Comparison of ENCODE assay signal across 12 mouse cellular contexts in the genomic region with DNA sequence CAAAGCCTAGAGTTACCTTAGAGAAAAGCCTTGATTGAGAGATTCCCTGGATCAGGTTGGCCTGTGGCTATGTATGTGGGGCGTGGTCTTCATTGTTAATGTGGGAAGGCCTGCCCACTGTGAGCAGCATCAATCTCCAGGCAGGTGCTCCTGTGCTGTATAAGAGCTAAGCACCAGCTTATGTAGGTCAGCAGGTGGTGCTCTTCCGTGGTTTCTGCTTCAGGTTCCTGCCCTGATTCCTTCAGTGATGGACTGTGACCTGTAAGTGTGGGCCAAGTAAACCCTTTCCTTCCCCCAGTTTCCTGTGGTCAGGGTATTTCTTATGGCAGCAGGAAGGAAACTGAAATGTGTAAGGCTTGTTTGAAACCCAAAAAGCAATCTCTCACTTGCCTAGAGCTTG.
A peak's percentile ranks its signal among the peaks of the same experiment; 100 is the strongest.
DNase-seq lines count a peak whose midpoint lies in the region; ATAC-seq and TF ChIP-seq lines count a peak whose summit lies in the region.
"Had no signal": no experiment of that assay in that cellular context is flagged by ENCODE, and none has a peak within 500 bp of the region (broad histone marks: within the 10 kb centered on the region; RNA-seq: fewer than 3 reads in every experiment).

No protein-coding gene starts in this region.

- peak; percentile 16; the same call in 1 of the 2 replicates for TF ChIP-seq CTCF in gastrocnemius, adult 2 months (IDR thresholded peaks at IDR 0.05)
- TF ChIP-seq CTCF in midbrain, postnatal 0 days (IDR thresholded peaks at IDR 0.05) = peak; percentile 39
- peak; percentile 67 for TF ChIP-seq CTCF in intestine, postnatal 0 days (IDR thresholded peaks at IDR 0.05; ENCODE audit: low read depth)

- intact Hi-C loops in gastrocnemius, adult 2 months (cut with DNase I) = no loop called here

- H3K27ac ChIP-seq in gastrocnemius, adult 2 months = no peak overlapping the region
- no peak overlapping the region for H3K27ac ChIP-seq in midbrain, postnatal 0 days (ENCODE audit: low read depth, low read length)
- H3K27ac ChIP-seq in midbrain, embryonic 13.5 days = no peak overlapping the region
- no peak overlapping the region for H3K27ac ChIP-seq in intestine, postnatal 0 days (ENCODE audit: low read depth, low read length)
- no peak overlapping the region for H3K27ac ChIP-seq in forebrain, embryonic 10.5 days
- H3K27ac ChIP-seq: embryonic facial prominence, embryonic 15.5 days; midbrain, embryonic 12.5 days had no signal

- no peaks in the 10 kb centered on the region for H3K4me1 ChIP-seq in midbrain, postnatal 0 days (ENCODE audit: insufficient read depth, low read length)
- no peaks in the 10 kb centered on the region; the same call in 1 of the 2 replicates for H3K4me1 ChIP-seq in midbrain, embryonic 13.5 days (replicated peaks)
- H3K4me1 ChIP-seq in intestine, postnatal 0 days (replicated peaks; ENCODE audit: control insufficient read depth, insufficient read depth, low read length) = no peaks in the 10 kb centered on the region
- H3K4me1 ChIP-seq in forebrain, embryonic 10.5 days = peaks cover 6% of the 10 kb centered on the region; the same call in 1 of the 2 replicates
- H3K4me1 ChIP-seq: embryonic facial prominence, embryonic 15.5 days had no signal

- H3K9me3 ChIP-seq in midbrain, postnatal 0 days (ENCODE audit: low read length) = no peaks in the 10 kb centered on the region
- no peaks in the 10 kb centered on the region for H3K9me3 ChIP-seq in midbrain, embryonic 13.5 days
- no peaks in the 10 kb centered on the region for H3K9me3 ChIP-seq in intestine, postnatal 0 days (ENCODE audit: control insufficient read depth)
- H3K9me3 ChIP-seq in forebrain, embryonic 10.5 days = no peaks in the 10 kb centered on the region
- H3K9me3 ChIP-seq: embryonic facial prominence, embryonic 15.5 days; midbrain, embryonic 12.5 days had no signal

- H3K4me2 ChIP-seq in midbrain, postnatal 0 days (ENCODE audit: low read depth, low read length, poor library complexity, severe bottlenecking) = no peak overlapping the region
- H3K4me2 ChIP-seq in midbrain, embryonic 13.5 days (replicated peaks) = no peak overlapping the region
- H3K4me2 ChIP-seq in intestine, postnatal 0 days (replicated peaks; ENCODE audit: low read depth) = no peak overlapping the region
- H3K4me2 ChIP-seq: embryonic facial prominence, embryonic 15.5 days; midbrain, embryonic 12.5 days had no signal

- 54% methylated on average over 2 of the region's 2 CpGs for WGBS in midbrain, postnatal 0 days
- 50% methylated on average over 2 of the region's 2 CpGs for WGBS in midbrain, embryonic 13.5 days
- 43% methylated on average over 2 of the region's 2 CpGs for WGBS in intestine, postnatal 0 days
- 58% methylated on average over 2 of the region's 2 CpGs for WGBS in forebrain, embryonic 10.5 days

- H3K27me3 ChIP-seq in midbrain, postnatal 0 days (ENCODE audit: insufficient read depth, low read length) = no peaks in the 10 kb centered on the region
- no peaks in the 10 kb centered on the region for H3K27me3 ChIP-seq in midbrain, embryonic 13.5 days
- no peaks in the 10 kb centered on the region for H3K27me3 ChIP-seq in intestine, postnatal 0 days (replicated peaks; ENCODE audit: control insufficient read depth, insufficient read depth, low read length)
- H3K27me3 ChIP-seq in splenic B cell, adult 2 months (ENCODE audit: control insufficient read depth, insufficient read depth, low read length, poor library complexity, severe bottlenecking) = no peaks in the 10 kb centered on the region
- H3K27me3 ChIP-seq in forebrain, embryonic 10.5 days (ENCODE audit: poor library complexity, severe bottlenecking) = no peaks in the 10 kb centered on the region
- H3K27me3 ChIP-seq: embryonic facial prominence, embryonic 15.5 days; midbrain, embryonic 12.5 days had no signal

- no peak for ATAC-seq in midbrain, postnatal 0 days (ENCODE audit: low FRiP score)
- ATAC-seq in midbrain, embryonic 13.5 days = no peak
- ATAC-seq in intestine, postnatal 0 days = peak; percentile 49

- no peak overlapping the region for H3K9ac ChIP-seq in midbrain, postnatal 0 days (replicated peaks; ENCODE audit: low read length, poor library complexity, severe bottlenecking)
- H3K9ac ChIP-seq in midbrain, embryonic 13.5 days (replicated peaks) = no peak overlapping the region
- no peak overlapping the region for H3K9ac ChIP-seq in intestine, postnatal 0 days (ENCODE audit: low read depth, low read length)
- H3K9ac ChIP-seq: embryonic facial prominence, embryonic 15.5 days; midbrain, embryonic 12.5 days had no signal

- H3K36me3 ChIP-seq in midbrain, postnatal 0 days (ENCODE audit: insufficient read depth, low read length) = no peaks in the 10 kb centered on the region
- H3K36me3 ChIP-seq in midbrain, embryonic 13.5 days = no peaks in the 10 kb centered on the region
- H3K36me3 ChIP-seq in intestine, postnatal 0 days (ENCODE audit: control insufficient read depth, insufficient read depth) = no peaks in the 10 kb centered on the region
- H3K36me3 ChIP-seq in splenic B cell, adult 2 months (ENCODE audit: control insufficient read depth, insufficient read depth, low read length, poor library complexity, severe bottlenecking) = no peaks in the 10 kb centered on the region
- no peaks in the 10 kb centered on the region for H3K36me3 ChIP-seq in forebrain, embryonic 10.5 days (replicated peaks)
- H3K36me3 ChIP-seq: embryonic facial prominence, embryonic 15.5 days; midbrain, embryonic 12.5 days had no signal

- H3K4me3 ChIP-seq in gastrocnemius, adult 2 months = no peak overlapping the region
- no peak overlapping the region for H3K4me3 ChIP-seq in midbrain, postnatal 0 days (ENCODE audit: low read depth, low read length)
- no peak overlapping the region for H3K4me3 ChIP-seq in midbrain, embryonic 13.5 days (replicated peaks)
- H3K4me3 ChIP-seq in intestine, postnatal 0 days (ENCODE audit: low read depth, low read length) = no peak overlapping the region
- no peak overlapping the region for H3K4me3 ChIP-seq in forebrain, embryonic 10.5 days
- H3K4me3 ChIP-seq: embryonic facial prominence, embryonic 15.5 days; midbrain, embryonic 12.5 days had no signal

- DNase-seq in gastrocnemius, adult 2 months = no peak
- DNase-seq in gastrocnemius, postnatal 10 days = no peak
- DNase-seq in midbrain, postnatal 0 days (ENCODE audit: low spot score) = no peak
- DNase-seq in splenic B cell, adult 2 months (ENCODE audit: low read depth, low spot score) = peak; percentile 76
- no peak for DNase-seq in layer of hippocampus, postnatal 36 days
- DNase-seq in forebrain, embryonic 10.5 days (ENCODE audit: extremely low spot score, low spot score) = no peak
- DNase-seq: cerebellum, adult 11-12 months; liver had no signal

Comparison
In these comparisons a context has a peak if more than half of its experiments do, and no peak if none do; other contexts are left out.
1. CTCF ChIP-seq: peak in every context shown above with its lines; median percentile 67 in intestine, postnatal 0 days; 39 in midbrain, postnatal 0 days; 16 in gastrocnemius, adult 2 months.